Mouse (Mus musculus) frontal cortex, postnatal 36 days (tissue): ENCODE measurements at regions not wholly inside any gene's neighbourhood (a gene's known extent, or its start where the extent isn't known, plus 50 kb on each side); places are given as distances from the start of the nearest gene placed in this dataset.

Experiments
- DNase-seq, 2 experiments: peaks; one replicate each; pipeline ENCODE4 v3.0.0; 2022; ENCODE audit warnings: low spot score in 2 of 2

DNA sequence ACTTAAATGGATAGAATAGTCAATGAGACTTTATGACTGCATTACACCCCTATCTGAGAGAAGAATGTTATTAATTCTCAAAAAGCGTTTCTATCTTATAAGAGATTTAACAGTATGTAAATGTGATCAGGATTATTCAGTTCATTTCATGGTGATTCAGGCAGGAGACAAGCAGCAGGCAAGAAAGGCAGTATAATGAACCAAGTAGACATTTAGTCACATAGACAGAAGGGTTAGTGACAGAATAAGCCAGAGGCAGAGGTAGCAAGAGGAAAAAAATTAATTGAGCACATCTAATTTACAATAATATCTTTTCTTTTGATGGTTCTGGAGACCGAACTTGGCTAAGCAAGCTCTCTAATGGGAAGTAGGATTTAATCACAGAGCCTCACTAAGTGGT is 102.9 kb upstream of the Rsrc1 start:
- DNase-seq, result no peak

DNA sequence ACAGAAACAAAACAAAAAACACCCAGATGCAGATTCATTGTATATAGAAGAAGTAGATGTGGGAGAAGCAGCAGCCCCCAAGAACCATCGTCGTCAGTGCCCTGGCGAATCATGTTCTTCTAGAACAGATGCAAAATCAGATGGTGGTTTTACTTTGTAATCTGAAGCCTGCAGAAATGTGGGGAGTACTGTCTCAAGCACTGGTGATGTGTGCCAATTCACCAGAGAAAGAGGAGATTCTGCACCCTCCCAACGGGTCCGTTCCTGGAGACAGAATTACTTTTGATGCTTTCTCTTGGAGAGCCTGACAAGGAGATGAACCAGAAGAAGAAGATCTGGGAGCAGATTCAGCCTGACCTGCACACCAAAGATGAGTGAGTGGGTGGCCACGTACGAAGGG is 98.5 kb upstream of the Rsrc1 start:
- DNase-seq, result peak in 1 of 2 experiments; percentile 6

DNA sequence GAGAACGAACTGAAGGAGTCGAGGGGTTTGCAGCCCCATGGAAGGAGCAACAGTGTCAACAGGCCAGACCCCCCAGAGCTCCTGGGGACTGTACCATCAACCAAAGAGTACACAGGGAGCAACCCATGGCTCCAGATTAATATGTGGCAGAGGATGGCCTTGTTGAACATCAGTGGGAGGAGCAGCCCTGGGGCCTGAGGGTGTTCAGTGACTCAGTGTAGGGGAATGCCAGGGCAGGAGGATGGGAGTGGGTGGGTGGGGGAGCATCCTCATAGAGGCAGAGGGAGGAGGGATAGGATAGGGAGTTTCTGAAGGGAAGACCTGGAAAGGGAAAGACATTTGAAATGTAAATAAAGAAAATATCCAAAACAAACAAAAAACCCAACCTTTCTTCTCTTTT is 85.5 kb upstream of the Rsrc1 start:
- no peak for DNase-seq
